Mouse (Mus musculus) liver, postnatal 0 days (tissue): ENCODE measurements around the gene Gabpb2.

Experiments
- CTCF ChIP-seq: sonication (generic); IDR thresholded peaks from 2 replicates; pipeline ENCODE4 v1.5.1; 2016; ENCODE audit warnings: antibody characterized with exemption, low read depth
- EP300 ChIP-seq: IDR thresholded peaks from 2 replicates; pipeline ENCODE4 v1.6.1; 2016; ENCODE audit warnings: antibody characterized with exemption, low read depth, mild to moderate bottlenecking

- no peak for TF ChIP-seq CTCF
- no peak for TF ChIP-seq EP300
Measured at GRCm38 (mm10) chr3:95179890-95180289, 37.8 kb downstream of the Gabpb2 start.
